Mouse (Mus musculus): ENCODE results near the gene Fam240a. TPM values are rescaled to one million over a fixed set of nuclear protein-coding genes. Genes with fewer than 3 reads are reported as not detected.

Fam240a gene
- polyA plus RNA-seq, 1 experiment from 2014 or later = not detected

DNA sequence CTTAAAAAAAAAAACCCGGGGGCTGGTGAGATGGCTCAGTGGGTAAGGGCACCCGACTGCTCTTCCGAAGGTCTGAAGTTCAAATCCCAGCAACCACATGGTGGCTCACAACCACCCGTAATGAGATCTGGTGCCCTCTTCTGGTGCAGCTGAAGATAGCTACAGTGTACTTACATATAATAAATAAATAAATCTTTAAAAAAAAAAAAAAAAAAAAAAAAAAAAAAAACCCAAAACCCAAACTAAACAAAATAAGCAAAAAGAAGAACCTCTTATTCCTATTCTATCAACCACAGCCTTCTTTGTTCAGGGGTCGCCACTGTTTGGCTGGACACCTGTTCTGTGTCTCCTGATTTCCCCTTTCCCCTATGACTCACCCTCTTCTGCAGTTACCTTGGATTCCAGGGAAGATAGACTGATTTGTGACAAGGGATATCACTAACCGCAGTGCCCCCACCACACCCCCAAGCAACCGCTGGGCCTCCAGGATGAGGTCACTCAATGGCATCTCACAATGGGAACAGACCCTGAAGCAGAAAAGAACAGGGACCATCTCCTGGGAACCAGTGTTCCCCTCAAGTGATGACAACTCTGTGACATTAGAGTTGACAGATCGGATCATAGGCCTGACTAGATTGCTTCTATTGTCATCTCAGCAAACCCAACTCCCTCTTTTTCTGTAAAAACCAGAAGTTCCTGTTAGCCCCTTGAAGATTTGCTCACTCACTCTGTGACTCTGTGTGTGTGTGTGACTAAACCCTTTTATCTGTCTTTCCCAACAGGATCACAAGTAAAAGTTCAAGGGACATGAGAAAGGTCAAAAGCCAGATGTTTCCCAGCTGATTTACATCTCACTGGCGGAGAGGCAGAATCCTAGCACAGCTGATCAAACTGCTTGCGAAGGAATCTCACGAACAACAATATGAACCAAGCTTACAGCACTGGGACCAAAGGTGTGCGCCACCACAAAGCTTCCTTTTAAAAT, 21.1 kb upstream of the Fam240a start:
- Histone ChIP-seq H3K4me2 (no peak overlapping the region), H3K4me1 (no peaks in the 10 kb centered on the region), H3K9ac (no peak overlapping the region), H3K9me3 (replicated peaks) (no peaks in the 10 kb centered on the region), H3K27ac (no peak overlapping the region), H3K36me3 (no peaks in the 10 kb centered on the region), H3K27me3 (replicated peaks) (peaks cover 2% of the 10 kb centered on the region; the same call in 1 of the 2 replicates), H3K4me3 (no peak overlapping the region)
- 50% methylated on average over 12 of the region's 12 CpGs for WGBS (ENCODE audit: insufficient replicate concordance)
- ATAC-seq = no peak

DNA sequence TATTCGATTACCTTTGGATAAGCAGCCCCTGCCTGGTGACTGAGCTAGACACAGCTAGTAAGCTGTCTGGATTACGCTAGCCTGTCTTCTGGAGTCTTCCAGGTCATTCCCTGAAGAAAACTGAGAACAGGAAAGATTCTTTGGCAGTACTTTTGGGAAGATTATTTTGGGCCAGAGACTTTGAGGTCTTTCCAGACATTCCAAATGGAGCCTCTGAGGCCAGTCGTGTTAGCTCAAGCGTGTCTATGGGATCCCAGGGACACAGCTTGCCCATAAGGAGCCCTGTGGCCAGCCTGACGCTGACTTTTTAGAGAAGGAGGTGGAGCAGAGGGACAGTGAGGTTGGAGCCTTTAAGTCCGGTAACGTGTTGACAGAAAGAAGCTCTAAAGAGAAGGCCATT, 19.3 kb upstream of the Fam240a start:
- H3K4me3 ChIP-seq = no peak overlapping the region
- H3K36me3 ChIP-seq = no peaks in the 10 kb centered on the region
- no peak overlapping the region for H3K27ac ChIP-seq
- ATAC-seq = no peak
- H3K4me1 ChIP-seq = no peaks in the 10 kb centered on the region
- no peaks in the 10 kb centered on the region for H3K27me3 ChIP-seq (replicated peaks)
- no peaks in the 10 kb centered on the region for H3K9me3 ChIP-seq (replicated peaks)
- no peak overlapping the region for H3K4me2 ChIP-seq
- 71% methylated on average over 7 of the region's 7 CpGs for WGBS (ENCODE audit: insufficient replicate concordance)
- H3K9ac ChIP-seq = no peak overlapping the region

DNA sequence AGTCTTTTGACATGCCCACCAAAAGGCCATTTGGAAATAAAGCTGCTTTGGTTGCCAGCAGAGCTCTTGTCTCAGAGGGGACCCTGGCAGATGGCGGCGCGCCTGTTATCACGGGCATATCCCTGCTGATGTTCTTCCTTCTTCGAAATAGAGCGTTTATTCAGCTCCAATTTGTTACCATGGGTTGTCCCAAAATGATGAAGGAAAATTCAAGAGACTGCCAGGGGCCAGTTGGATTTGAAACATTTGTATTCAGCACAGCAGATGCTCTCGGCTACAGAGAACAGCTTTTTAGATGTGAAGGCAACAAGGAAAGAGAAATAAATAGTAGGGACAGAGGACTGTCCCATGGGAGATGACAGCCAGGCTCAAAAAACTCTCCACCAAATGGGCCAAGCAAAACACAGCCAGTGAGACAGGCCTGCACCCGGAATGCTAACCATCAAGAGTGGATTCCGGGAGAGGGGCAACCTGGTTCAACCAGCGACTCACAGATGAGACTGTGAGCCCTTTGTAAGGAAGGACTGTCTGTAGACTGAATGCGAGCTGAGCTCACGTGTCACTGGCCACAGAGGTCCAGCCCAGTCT, 17.3 kb upstream of the Fam240a start:
- ATAC-seq = no peak
- Histone ChIP-seq H3K4me2 (no peak overlapping the region), H3K27me3 (replicated peaks) (no peaks in the 10 kb centered on the region), H3K4me1 (no peaks in the 10 kb centered on the region), H3K9me3 (replicated peaks) (no peaks in the 10 kb centered on the region), H3K9ac (no peak overlapping the region), H3K27ac (no peak overlapping the region), H3K36me3 (no peaks in the 10 kb centered on the region), H3K4me3 (no peak overlapping the region)
- 72% methylated on average over 12 of the region's 12 CpGs for WGBS (ENCODE audit: insufficient replicate concordance)

DNA sequence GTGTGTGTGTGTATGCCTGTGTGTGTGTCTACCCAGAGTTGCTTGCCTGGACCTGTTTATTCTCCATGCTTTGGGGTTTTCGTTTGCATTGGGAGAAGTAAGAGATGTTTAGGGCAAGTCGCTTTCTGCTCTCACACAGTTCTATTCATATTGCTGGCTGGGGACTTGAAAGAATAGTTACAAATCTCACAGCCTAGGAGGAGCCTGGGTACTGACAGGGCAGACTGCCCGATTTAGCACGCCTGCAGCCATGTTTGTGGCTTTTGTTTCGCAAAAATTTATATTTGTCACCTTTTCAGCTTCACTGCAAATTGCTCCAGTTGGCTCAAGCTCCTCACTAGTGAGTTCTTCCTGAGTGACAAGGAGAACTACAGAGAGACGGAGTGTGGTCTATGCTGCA, 14.9 kb upstream of the Fam240a start:
- H3K27me3 ChIP-seq (replicated peaks) = no peaks in the 10 kb centered on the region
- no peak overlapping the region for H3K4me2 ChIP-seq
- H3K27ac ChIP-seq = no peak overlapping the region
- H3K4me3 ChIP-seq = no peak overlapping the region
- ATAC-seq = no peak
- WGBS (ENCODE audit: insufficient replicate concordance) = 72% methylated on average over 6 of the region's 6 CpGs
- no peak overlapping the region for H3K9ac ChIP-seq
- no peaks in the 10 kb centered on the region for H3K4me1 ChIP-seq
- no peaks in the 10 kb centered on the region for H3K9me3 ChIP-seq (replicated peaks)
- no peaks in the 10 kb centered on the region for H3K36me3 ChIP-seq

DNA sequence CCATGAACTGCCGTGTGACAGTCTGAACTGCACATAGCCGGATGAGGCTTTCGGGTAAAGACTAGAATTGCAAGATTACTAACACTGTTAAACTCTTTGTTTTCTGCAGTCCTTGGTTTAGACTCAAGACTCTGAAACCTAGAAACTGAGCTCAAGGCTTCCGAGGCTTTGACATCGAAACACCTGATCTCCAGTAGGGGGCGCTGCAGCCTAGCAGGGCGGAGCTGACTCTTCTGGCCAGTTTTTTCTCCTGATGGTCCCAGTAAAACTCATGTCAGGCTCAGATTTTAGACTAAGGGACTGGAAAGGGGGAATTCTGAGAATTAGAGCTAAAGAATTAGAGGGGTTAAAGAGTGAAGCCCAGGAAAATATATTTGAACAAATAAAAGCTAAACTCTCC, 6.1 kb upstream of the Fam240a start:
- H3K9me3 ChIP-seq (replicated peaks) = no peaks in the 10 kb centered on the region
- ATAC-seq = no peak
- H3K27ac ChIP-seq = no peak overlapping the region
- no peak overlapping the region for H3K9ac ChIP-seq
- 12% methylated on average over 7 of the region's 7 CpGs for WGBS (ENCODE audit: insufficient replicate concordance)
- H3K4me1 ChIP-seq = no peaks in the 10 kb centered on the region
- H3K27me3 ChIP-seq (replicated peaks) = no peaks in the 10 kb centered on the region
- no peak overlapping the region for H3K4me3 ChIP-seq
- no peaks in the 10 kb centered on the region for H3K36me3 ChIP-seq
- no peak overlapping the region for H3K4me2 ChIP-seq

DNA sequence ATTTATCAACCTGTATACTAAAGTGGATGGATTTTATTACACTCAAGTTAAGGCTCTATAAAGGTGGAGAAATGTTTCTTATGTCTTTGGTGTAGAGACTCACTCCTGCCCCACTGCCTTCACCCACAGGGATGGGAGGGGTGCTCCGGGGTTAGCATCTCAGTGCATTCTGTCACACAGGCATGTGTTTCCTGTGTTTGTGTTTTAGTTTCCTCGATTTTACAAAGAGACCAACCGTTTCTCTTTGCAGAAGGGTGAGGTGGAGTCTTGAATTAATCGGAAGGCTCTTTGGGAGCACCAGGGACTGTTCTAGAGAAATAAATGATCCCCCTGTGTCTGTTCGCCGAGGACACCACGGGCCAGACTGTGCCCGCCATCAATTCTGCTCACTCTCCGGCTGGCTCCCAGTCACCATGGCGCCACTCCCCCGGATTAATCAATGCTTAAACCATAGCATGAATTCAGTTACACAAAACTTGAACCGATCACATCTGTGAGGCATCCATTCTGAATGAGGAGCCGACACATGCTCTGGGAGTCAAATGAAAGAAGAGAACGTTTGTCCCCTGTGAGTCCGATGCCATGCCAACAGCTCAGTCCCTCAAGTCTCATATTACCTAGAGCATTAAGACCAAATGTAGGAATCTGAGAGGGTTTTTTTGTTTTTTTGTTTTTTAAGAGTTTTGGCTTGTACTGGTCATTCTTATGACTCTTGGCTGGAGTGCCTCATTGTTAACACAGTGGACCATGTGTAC, 4.2 kb upstream of the Fam240a start:
- no peaks in the 10 kb centered on the region for H3K4me1 ChIP-seq
- H3K9ac ChIP-seq = no peak overlapping the region
- H3K27ac ChIP-seq = no peak overlapping the region
- no peak overlapping the region for H3K4me2 ChIP-seq
- H3K9me3 ChIP-seq (replicated peaks) = no peaks in the 10 kb centered on the region
- no peak overlapping the region for H3K4me3 ChIP-seq
- 66% methylated on average over 15 of the region's 15 CpGs for WGBS (ENCODE audit: insufficient replicate concordance)
- no peak for ATAC-seq
- no peaks in the 10 kb centered on the region; the same call in 1 of the 2 replicates for H3K27me3 ChIP-seq (replicated peaks)
- no peaks in the 10 kb centered on the region for H3K36me3 ChIP-seq

DNA sequence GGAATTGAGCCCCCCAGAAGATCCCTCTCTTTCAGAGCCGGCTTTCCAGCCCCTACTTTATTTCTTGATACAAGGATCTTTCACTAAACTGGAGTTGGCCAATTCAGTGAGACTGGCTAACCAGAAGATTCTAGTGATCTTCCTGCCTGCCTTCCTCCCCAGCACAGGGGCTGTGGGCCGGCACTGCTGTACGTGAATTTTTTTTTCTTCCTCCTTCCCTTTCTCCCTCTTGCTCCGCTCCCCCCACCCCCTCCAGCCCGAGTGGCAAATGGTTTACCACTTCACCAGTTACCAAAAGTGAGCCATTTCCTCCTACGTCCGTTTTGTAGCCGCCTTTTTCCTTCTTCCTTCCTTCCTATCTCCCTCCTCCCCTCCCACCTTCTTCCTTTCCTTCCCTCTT, 1.2 kb downstream of the Fam240a start:
- H3K27ac ChIP-seq = no peak overlapping the region
- no peaks in the 10 kb centered on the region; the same call in 1 of the 2 replicates for H3K27me3 ChIP-seq (replicated peaks)
- WGBS (ENCODE audit: insufficient replicate concordance) = 30% methylated on average over 8 of the region's 8 CpGs
- H3K4me3 ChIP-seq = no peak overlapping the region
- H3K9me3 ChIP-seq (replicated peaks) = no peaks in the 10 kb centered on the region
- no peaks in the 10 kb centered on the region for H3K36me3 ChIP-seq
- no peak for ATAC-seq
- H3K4me2 ChIP-seq = no peak overlapping the region
- no peak overlapping the region for H3K9ac ChIP-seq
- H3K4me1 ChIP-seq = no peaks in the 10 kb centered on the region

DNA sequence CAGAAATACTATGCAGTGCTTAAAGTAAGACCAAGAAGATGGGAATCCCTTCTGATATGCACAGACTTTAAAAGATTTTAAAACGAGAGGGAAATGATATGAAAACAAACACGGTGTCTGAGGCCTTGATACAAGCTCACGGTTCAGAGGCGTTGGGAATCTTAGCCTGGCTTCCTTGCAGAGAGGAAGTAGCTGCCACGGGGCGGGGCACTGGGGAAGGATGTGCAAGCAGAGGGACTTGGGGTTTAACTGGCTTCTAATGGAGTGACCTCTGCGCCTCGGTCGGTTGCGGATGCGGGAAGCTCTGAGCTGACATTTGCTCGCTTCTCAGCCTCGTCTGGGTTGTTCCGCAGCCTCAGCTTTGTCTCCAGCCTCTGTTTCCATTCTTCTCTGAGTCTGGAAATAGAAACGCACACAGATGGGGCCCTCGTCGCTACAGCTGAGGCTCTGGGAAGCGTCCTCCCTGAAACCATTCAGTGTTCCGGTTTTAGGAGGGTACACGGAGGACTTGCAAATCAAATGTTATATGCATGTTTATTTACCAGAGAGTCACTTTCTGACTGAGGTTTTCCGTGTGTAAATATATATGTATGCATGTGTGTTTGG, 1.9 kb downstream of the Fam240a start:
- Histone ChIP-seq H3K36me3 (no peaks in the 10 kb centered on the region), H3K9ac (no peak overlapping the region), H3K9me3 (replicated peaks) (no peaks in the 10 kb centered on the region), H3K4me3 (no peak overlapping the region), H3K27me3 (replicated peaks) (peaks cover 4% of the 10 kb centered on the region; the same call in 1 of the 2 replicates), H3K4me2 (no peak overlapping the region), H3K4me1 (no peaks in the 10 kb centered on the region), H3K27ac (no peak overlapping the region)
- ATAC-seq = no peak
- 49% methylated on average over 21 of the region's 21 CpGs for WGBS (ENCODE audit: insufficient replicate concordance)

DNA sequence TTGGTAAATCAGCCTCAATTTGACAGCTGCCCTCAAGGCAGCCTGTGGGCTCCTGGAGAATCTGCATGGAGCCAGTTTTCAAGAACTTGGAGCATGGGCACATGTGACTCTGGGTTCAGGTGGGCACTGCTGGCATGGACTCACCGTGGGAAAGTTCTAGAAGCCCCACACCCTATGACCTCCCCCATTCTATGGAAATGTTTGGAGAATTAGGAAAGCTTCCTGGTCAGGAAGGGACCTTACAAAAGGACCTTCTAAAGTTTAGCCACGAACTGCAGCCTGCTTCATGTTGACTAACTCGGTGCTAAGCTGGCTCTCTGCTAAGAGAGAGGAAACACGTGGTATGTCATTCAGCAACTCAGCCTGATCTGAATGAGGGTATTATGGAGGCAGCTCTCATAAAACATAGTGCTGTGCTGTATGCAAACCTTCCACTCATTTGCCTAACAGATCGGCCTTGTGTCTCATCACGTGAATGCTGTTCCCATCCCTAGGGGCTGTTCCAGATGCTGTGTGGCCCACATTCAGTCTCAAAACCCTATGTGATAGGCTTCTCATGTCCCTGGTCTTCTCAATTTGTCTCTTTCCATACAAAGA, 7.2 kb downstream of the Fam240a start:
- H3K4me3 ChIP-seq = no peak overlapping the region
- no peak overlapping the region for H3K9ac ChIP-seq
- no peaks in the 10 kb centered on the region for H3K9me3 ChIP-seq (replicated peaks)
- H3K4me1 ChIP-seq = no peaks in the 10 kb centered on the region
- no peak for ATAC-seq
- WGBS (ENCODE audit: insufficient replicate concordance) = 66% methylated on average over 6 of the region's 6 CpGs
- H3K4me2 ChIP-seq = no peak overlapping the region
- H3K36me3 ChIP-seq = no peaks in the 10 kb centered on the region
- H3K27ac ChIP-seq = no peak overlapping the region
- 0 out of 2 replicates have a peak, but pooled peaks cover 4% of the 10 kb centered on the region for H3K27me3 ChIP-seq (replicated peaks)

DNA sequence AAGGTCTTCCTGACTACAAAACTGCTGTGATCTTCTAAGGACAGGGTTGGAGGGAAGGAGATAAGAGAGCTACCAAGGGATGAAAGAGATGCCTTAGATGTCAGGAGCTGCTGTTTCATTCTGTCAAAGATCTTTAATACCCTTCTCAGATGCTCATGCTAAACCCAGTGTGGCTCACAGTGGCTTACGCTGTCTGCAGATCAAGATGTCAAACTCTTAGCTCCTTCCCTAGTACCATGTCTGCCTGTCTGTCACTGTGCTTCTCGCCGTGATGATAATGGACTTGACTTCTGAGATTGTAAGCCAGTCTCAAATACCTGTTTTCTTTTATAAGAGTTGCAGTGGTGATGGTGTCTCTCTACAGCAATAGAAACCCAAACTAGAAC, 8.0 kb downstream of the Fam240a start:
- H3K4me1 ChIP-seq = no peaks in the 10 kb centered on the region
- 79% methylated on average over 3 of the region's 3 CpGs for WGBS (ENCODE audit: insufficient replicate concordance)
- no peak overlapping the region for H3K27ac ChIP-seq
- no peak overlapping the region for H3K4me2 ChIP-seq
- H3K4me3 ChIP-seq = no peak overlapping the region
- no peak for ATAC-seq
- no peak overlapping the region for H3K9ac ChIP-seq
- H3K27me3 ChIP-seq (replicated peaks) = 0 out of 2 replicates have a peak, but pooled peaks cover 4% of the 10 kb centered on the region
- H3K36me3 ChIP-seq = no peaks in the 10 kb centered on the region
- H3K9me3 ChIP-seq (replicated peaks) = no peaks in the 10 kb centered on the region

DNA sequence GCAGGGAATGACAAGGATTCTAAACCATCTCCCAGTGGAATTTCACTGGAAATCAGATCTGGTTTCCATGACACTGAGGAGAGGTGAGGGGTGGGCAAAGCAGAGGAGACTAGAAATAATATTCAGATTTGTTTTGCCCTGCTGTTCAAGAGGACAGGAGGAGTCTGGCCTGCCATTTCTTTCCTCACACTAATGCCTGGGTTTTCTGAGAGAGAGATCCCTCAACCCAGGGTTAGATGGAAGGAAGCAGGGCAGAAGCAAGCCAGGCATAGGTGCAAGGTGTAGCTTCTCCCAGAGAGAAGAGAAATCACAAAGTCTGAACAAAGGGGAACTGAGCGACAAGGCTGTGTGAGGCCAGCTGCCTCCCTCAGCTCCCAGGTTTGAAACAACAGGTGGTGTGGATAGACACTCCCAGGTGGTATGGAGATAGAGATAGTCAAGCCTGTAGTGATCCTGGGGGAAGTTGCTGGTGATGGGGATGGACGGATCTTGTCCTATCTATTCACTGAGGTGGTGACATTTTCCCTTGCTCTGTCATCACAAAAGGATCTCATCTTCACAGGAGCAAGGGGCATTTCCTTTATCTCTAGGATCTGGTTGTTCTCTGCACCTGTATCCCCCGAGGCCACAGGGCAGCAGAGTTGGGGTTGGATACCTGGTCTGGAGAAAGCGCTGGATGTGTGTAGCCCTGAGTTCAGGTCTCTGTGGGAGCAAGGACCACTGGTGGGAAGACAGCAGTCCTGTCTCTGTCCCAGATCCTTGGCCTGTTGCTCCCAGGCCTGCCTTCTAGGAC, 8.6 kb downstream of the Fam240a start:
- WGBS (ENCODE audit: insufficient replicate concordance) = 53% methylated on average over 4 of the region's 4 CpGs
- no peaks in the 10 kb centered on the region for H3K4me1 ChIP-seq
- ATAC-seq = no peak

More for the DNA sequence above, 8.6 kb downstream of the Fam240a start:
- no peak overlapping the region for H3K4me3 ChIP-seq
- no peak overlapping the region for H3K4me2 ChIP-seq
- H3K9ac ChIP-seq = no peak overlapping the region
- no peaks in the 10 kb centered on the region for H3K36me3 ChIP-seq
- no peaks in the 10 kb centered on the region for H3K9me3 ChIP-seq (replicated peaks)
- no peak overlapping the region for H3K27ac ChIP-seq
- 0 out of 2 replicates have a peak, but pooled peaks cover 4% of the 10 kb centered on the region for H3K27me3 ChIP-seq (replicated peaks)
